Mouse (Mus musculus) midbrain, postnatal 0 days (tissue): ENCODE data around the gene Rnf180. TPM values are rescaled to one million over a fixed set of nuclear protein-coding genes. Genes with fewer than 3 reads are reported as not detected.
"Not testable (repeated sequence)": the region's sequence is repeated elsewhere in the genome, so short reads cannot be mapped to it uniquely, and the experiment has no call there.

ENCODE experiments used
- ATAC-seq: fragments of 200-750 bp; cut with Nextera tagmentation; 2 replicates; pipeline ENCODE4 v1.8.0; 2017; ENCODE audit warnings: moderate number of reproducible peaks, mild to moderate bottlenecking, moderate TSS enrichment, moderate library complexity; ENCODE audit not compliant: low FRiP score
- DNase-seq: peaks from one replicate; pipeline ENCODE4 v3.0.0-alpha.2; 2015; ENCODE audit warnings: low spot score
- H3K27ac ChIP-seq: fragments of 300-500 bp; sonication (generic); 2 replicates; pipeline ENCODE4 v1.5.1; 2014; ENCODE audit warnings: low read depth, mild to moderate bottlenecking, low read length, mixed read lengths
- H3K27me3 ChIP-seq: fragments of 300-500 bp; sonication (generic); 2 replicates; pipeline ENCODE4 v1.6.1; 2014; ENCODE audit warnings: low read length, control low read depth, mixed read lengths; ENCODE audit not compliant: insufficient read depth
- H3K36me3 ChIP-seq: fragments of 300-500 bp; sonication (generic); 2 replicates; pipeline ENCODE4 v1.6.1; 2014; ENCODE audit warnings: low read length, control low read depth, mixed read lengths; ENCODE audit not compliant: insufficient read depth
- H3K4me1 ChIP-seq: fragments of 300-500 bp; sonication (generic); 2 replicates; pipeline ENCODE4 v1.6.1; 2014; ENCODE audit warnings: mild to moderate bottlenecking, control low read depth, antibody characterized with exemption, low read length, mixed read lengths; ENCODE audit not compliant: insufficient read depth
- H3K4me2 ChIP-seq: fragments of 300-500 bp; sonication (generic); 2 replicates; pipeline ENCODE4 v1.6.1; 2014; ENCODE audit warnings: low read depth, mild to moderate bottlenecking, low read length, mixed read lengths; ENCODE audit not compliant: poor library complexity, severe bottlenecking
- H3K4me3 ChIP-seq: fragments of 300-500 bp; sonication (generic); 2 replicates; pipeline ENCODE4 v1.5.1; 2014; ENCODE audit warnings: low read depth, mild to moderate bottlenecking, low read length, moderate library complexity
- H3K9ac ChIP-seq: fragments of 300-500 bp; sonication (generic); replicated peaks from 2 replicates; pipeline ENCODE4 v1.6.1; 2014; ENCODE audit warnings: mild to moderate bottlenecking, low read length, moderate library complexity, mixed read lengths; ENCODE audit not compliant: poor library complexity, severe bottlenecking
- H3K9me3 ChIP-seq: fragments of 300-500 bp; sonication (generic); 2 replicates; pipeline ENCODE4 v1.6.1; 2016; ENCODE audit warnings: low read length, control low read depth
- CTCF ChIP-seq: IDR thresholded peaks from 2 replicates; pipeline ENCODE4 v1.5.1; 2016; ENCODE audit warnings: antibody characterized with exemption, mild to moderate bottlenecking
- WGBS: fragments of 180-500 bp; shearing (Covaris S2); extraction: QIAGEN DNeasy Blood & Tissue Kit; methylation state at CpG from one replicate; pipeline ENCODE4 v1.1.7; 2014; 5-methylcytosine and 5-hydroxymethylcytosine counted together
- polyA plus RNA-seq: library from polyadenylated mRNA; unstranded; fragments of >200 nt; fragmentation: Nextera tagmentation; extraction: Ambion mirVana; gene quantifications from 2 replicates; pipeline ENCODE4 v1.2.1, GENCODE M21; 2015
- total RNA-seq: library from RNA; depleted of rRNA; stranded (reverse); fragments of >200 nt; gene quantifications from 2 replicates; pipeline ENCODE4 v1.2.3, GENCODE M21; 2014; rRNA removed

Gene Rnf180
- total RNA-seq (34.4 and 47.1 TPM in 2 replicates), polyA plus RNA-seq (42.7 and 44.7 TPM in 2 replicates)

DNA sequence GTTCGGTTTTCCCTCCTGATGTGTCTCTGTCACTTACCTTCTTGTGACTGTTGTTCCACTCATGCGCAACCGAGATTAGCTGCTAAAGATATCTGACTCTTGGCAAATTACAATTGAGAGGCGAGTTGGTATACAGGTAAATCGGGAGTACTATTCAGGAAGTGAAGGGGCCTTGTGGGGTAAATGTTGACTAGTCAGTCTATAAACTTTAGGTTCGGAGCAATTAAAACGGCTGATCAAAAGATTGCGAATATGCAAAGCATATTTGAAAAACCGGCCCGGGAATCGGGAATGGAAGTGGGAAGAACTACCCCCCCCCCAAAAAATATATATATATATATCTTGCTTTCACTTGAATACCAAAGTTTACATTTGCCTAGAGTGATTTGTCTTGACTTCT lies at the start of gene Rnf180:
Gene Rnf180, minus strand, starts transcription at position 101 of the 400 bp plus-strand sequence.
- ATAC-seq (no peak; the same call in 1 of the 2 replicates), DNase-seq (no peak)
- peak within 1 kb of the TSS; percentile 95 for H3K4me3 ChIP-seq
- peaks cover 8% of the 10 kb centered on the region; the same call in 1 of the 2 replicates for H3K4me1 ChIP-seq
- no peak for TF ChIP-seq CTCF
- H3K27me3 ChIP-seq = no peaks in the 10 kb centered on the region
- no peaks in the 10 kb centered on the region for H3K36me3 ChIP-seq
- 52% methylated on average over 11 of the region's 11 CpGs for WGBS
- H3K9ac ChIP-seq = peak within 1 kb of the TSS; percentile 94
- peak within 1 kb of the TSS; percentile 79 for H3K4me2 ChIP-seq
- H3K9me3 ChIP-seq = no peaks in the 10 kb centered on the region
- H3K27ac ChIP-seq = peak within 1 kb of the TSS; percentile 87

DNA sequence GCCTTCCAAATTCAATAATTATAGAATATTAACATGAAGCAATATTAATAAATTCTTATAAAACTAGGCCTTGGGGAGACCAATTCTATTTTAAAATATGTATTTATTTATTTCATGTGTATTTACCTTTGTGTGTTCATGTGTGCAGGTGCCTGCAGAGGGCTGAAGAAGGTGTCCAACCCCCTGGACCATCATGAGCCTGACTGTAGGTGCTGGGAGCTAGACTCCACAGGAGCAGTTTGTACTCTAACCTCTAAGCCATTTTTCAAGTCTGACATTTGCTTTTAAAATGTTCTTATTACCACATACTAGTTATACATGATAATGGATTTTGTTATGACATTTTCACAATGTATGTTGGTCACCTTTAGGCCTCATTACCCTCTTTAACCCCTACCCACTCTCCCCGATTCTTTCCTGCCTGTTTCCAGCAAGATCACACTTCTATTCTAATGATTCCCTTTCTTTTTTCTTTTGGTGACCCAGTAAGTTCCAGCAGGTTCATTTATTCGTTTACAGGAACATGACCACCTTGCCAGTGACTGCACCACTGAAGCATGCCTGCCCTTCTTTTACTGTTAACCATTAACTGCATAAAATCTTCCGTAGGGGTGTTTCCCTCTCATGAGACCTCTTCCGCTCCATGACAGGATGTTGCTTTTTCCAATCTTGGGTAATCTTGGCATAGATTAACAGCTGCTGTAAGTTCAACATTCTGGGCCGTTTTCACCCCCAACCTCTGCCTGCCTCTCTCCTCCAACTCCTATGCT lies 36.8 kb upstream of the Rnf180 start:
- no peak for TF ChIP-seq CTCF
- no peak for DNase-seq

DNA sequence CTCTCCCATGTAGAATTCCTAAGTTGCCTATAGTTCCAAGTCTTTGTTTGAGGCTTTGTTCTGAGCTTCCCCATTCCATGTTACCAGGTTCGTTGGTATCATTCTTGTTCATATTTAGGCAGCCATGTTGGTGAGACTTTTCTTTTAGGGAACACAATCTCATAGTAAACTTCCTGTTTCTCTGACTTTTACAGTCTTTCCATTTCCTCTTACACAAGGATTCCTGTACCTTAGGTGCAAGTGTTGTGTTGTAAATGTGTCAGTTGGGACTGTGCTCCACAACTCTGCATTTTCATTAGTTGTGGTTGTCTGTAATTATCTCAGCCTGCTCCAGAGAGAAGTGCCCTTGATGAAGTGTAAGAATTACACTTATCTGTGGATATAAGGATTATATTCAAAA lies 32.3 kb upstream of the Rnf180 start:
- H3K36me3 ChIP-seq = no peaks in the 10 kb centered on the region
- 62% methylated on average over 1 of the region's 1 CpGs for WGBS
- no peak for TF ChIP-seq CTCF
- no peak overlapping the region for H3K4me2 ChIP-seq
- no peak for DNase-seq
- ATAC-seq = no peak
- H3K9me3 ChIP-seq = no peaks in the 10 kb centered on the region
- H3K27me3 ChIP-seq = no peaks in the 10 kb centered on the region
- H3K9ac ChIP-seq = no peak overlapping the region
- H3K4me3 ChIP-seq = no peak overlapping the region
- H3K4me1 ChIP-seq = no peaks in the 10 kb centered on the region
- no peak overlapping the region for H3K27ac ChIP-seq

More for the DNA sequence above, 36.8 kb upstream of the Rnf180 start:
- Histone ChIP-seq H3K36me3 (no peaks in the 10 kb centered on the region), H3K9me3 (no peaks in the 10 kb centered on the region), H3K4me2 (no peak overlapping the region), H3K4me1 (no peaks in the 10 kb centered on the region), H3K4me3 (no peak overlapping the region), H3K9ac (no peak overlapping the region), H3K27ac (no peak overlapping the region), H3K27me3 (no peaks in the 10 kb centered on the region)
- 84% methylated on average over 5 of the region's 5 CpGs for WGBS
- ATAC-seq = no peak

DNA sequence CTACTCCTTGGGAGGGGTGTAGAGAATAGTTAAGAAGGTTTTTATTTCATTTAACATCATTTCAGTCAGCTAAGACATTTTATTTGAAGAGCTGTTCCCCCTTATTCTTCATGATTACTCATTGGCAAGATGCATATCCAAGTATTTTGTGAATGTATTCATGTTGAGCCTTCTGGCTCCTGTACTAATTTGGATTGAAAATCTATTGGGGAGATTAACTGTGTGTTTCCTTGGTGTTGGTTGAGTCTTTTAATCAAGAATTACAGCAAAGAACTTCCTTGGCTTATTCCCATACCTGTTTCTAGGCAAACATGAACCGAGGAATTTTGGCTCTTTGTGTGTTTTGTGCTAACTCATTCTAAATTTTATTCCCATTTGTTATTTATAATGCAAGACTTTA lies 22.3 kb upstream of the Rnf180 start:
- no peak overlapping the region for H3K9ac ChIP-seq
- H3K27me3 ChIP-seq = no peaks in the 10 kb centered on the region
- TF ChIP-seq CTCF = no peak
- ATAC-seq (no peak), DNase-seq (peak; percentile 14)
- no peaks in the 10 kb centered on the region for H3K36me3 ChIP-seq
- H3K27ac ChIP-seq = no peak overlapping the region
- H3K4me3 ChIP-seq = no peak overlapping the region
- H3K9me3 ChIP-seq = no peaks in the 10 kb centered on the region
- H3K4me1 ChIP-seq = no peaks in the 10 kb centered on the region
- no peak overlapping the region for H3K4me2 ChIP-seq
- WGBS = 71% methylated on average over 1 of the region's 1 CpGs

DNA sequence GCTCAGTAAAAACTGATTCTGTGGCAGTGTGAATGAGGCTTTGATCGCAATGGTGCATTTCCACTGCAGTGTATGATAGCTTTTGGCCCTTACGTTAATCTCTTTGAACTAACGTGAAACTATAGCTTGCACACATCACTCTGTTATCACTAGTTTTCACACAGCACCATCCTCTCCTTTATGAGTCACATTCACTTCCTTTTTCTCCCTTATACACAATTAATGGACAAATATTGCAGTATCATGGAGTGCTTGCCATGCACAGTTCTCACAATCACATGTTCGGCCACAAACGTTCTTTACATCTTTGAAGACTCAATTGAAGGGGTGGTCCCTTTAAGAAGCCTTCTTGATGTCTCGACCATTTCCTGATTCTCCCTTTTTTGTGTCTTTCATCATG lies 21.4 kb upstream of the Rnf180 start:
- no peaks in the 10 kb centered on the region for H3K4me1 ChIP-seq
- no peak overlapping the region for H3K4me2 ChIP-seq
- ATAC-seq = no peak
- no peaks in the 10 kb centered on the region for H3K27me3 ChIP-seq
- TF ChIP-seq CTCF = no peak
- H3K9ac ChIP-seq = no peak overlapping the region
- no peaks in the 10 kb centered on the region for H3K9me3 ChIP-seq
- H3K36me3 ChIP-seq = no peaks in the 10 kb centered on the region
- WGBS = 85% methylated on average over 6 of the region's 6 CpGs
- DNase-seq = no peak
- no peak overlapping the region for H3K27ac ChIP-seq
- no peak overlapping the region for H3K4me3 ChIP-seq

DNA sequence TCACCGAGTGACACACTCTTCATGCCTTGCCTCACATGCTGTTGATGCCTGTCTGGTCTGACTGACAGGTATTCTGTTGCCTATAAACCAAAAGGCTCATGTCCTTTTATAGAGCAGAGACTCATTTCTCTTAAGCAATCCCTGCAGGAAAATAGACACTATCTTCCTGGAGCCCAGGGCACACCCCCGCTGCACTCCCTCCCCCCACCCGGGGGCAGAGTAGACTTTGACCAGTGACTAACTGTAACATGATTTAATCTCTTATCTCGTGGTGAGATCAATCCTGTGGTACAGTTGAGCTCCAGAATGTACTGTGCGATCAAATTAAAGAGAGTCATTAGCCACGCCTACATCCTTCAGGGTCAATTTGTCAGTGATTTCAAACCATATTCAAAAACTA lies 18.1 kb upstream of the Rnf180 start:
- 86% methylated on average over 6 of the region's 6 CpGs for WGBS
- DNase-seq (no peak), ATAC-seq (no peak)
- no peaks in the 10 kb centered on the region for H3K4me1 ChIP-seq
- no peak overlapping the region for H3K9ac ChIP-seq
- no peak for TF ChIP-seq CTCF
- H3K4me2 ChIP-seq = no peak overlapping the region
- H3K9me3 ChIP-seq = no peaks in the 10 kb centered on the region
- H3K27me3 ChIP-seq = no peaks in the 10 kb centered on the region
- H3K4me3 ChIP-seq = no peak overlapping the region
- H3K27ac ChIP-seq = no peak overlapping the region
- H3K36me3 ChIP-seq = no peaks in the 10 kb centered on the region

DNA sequence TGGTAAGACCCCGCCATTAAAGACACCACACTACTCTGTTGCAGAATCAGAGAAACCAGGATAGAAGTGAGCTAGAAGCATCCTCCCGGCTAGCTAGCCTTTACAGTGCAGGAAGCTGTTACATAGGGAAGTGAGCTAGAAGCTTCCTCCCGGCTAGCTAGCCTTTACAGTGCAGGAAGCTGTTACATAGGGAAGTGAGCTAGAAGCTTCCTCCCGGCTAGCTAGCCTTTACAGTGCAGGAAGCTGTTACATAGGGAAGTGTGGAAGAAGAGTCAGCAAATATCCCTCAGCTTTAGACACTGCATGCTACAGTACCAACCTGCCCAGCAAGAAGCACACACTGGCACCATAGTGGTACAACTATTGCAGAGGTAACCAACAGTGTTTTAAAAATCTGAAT lies 15.9 kb upstream of the Rnf180 start:
- not testable (repeated sequence) for H3K9ac ChIP-seq, H3K9me3 ChIP-seq, H3K36me3 ChIP-seq, H3K4me2 ChIP-seq, DNase-seq, ATAC-seq, H3K4me3 ChIP-seq, H3K27ac ChIP-seq, H3K27me3 ChIP-seq, H3K4me1 ChIP-seq
- 81% methylated on average over 4 of the region's 4 CpGs for WGBS
